In the genomic region with DNA sequence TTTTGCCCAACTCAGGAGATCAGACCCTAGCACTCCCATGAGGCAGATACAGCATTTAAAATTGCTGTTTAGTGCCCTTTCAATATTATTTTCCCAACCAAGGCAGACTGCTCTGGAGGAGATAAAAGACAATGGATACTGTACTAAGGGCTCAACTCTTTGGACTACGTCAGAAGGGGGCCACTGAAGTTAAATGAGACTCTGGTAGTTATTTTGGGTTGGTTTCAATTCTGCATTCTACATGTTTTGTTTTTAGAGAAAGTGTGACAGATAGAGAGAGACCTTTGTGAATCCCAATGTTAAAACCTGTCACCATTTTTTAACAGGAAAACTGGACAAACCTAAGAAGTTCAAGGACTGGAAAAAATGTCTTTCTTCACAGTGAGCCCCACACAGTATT, we compare ENCODE assay signal across 8 mouse cellular contexts. TPM values are rescaled to one million over a fixed set of nuclear protein-coding genes. Genes with fewer than 3 reads are reported as not detected.
DNase-seq lines count a peak whose midpoint lies in the region; ATAC-seq and TF ChIP-seq lines count a peak whose summit lies in the region.

No protein-coding gene starts in this region.

- peak overlapping the region; percentile 79 for H3K4me3 ChIP-seq in heart, postnatal 0 days (ENCODE audit: low read depth, low read length)
- H3K4me3 ChIP-seq in cortical plate, adult 2 months (ENCODE audit: insufficient read depth, low read length) = peak overlapping the region; percentile 96
- H3K4me3 ChIP-seq in hindbrain, embryonic 16.5 days (ENCODE audit: low read length) = peak overlapping the region; percentile 98
- H3K4me3 ChIP-seq in midbrain, embryonic 14.5 days (replicated peaks; ENCODE audit: low read depth, low read length) = peak overlapping the region; percentile 90

- TF ChIP-seq POLR2A in cortical plate, adult 2 months (IDR thresholded peaks at IDR 0.05; ENCODE audit: extremely low read depth, insufficient read depth, low read length) = no peak

- intact Hi-C loops in heart, postnatal 36 days (cut with DNase I) = loop anchor here (5.0 kb wide), 1 partner anchor 43 kb away; no protein-coding TSS in a partner anchor

- TF ChIP-seq CTCF in heart, postnatal 0 days (IDR thresholded peaks at IDR 0.05; ENCODE audit: low read depth) = no peak
- no peak for TF ChIP-seq CTCF in cortical plate, adult 2 months (IDR thresholded peaks at IDR 0.05; ENCODE audit: extremely low read depth, insufficient read depth, low read length)

- H3K27me3 ChIP-seq in heart, postnatal 0 days (ENCODE audit: control insufficient read depth, insufficient read depth, low read length) = no peaks in the 10 kb centered on the region
- no peaks in the 10 kb centered on the region for H3K27me3 ChIP-seq in hindbrain, embryonic 16.5 days (replicated peaks; ENCODE audit: control insufficient read depth, insufficient read depth, low read length)
- H3K27me3 ChIP-seq in midbrain, embryonic 14.5 days (ENCODE audit: control insufficient read depth, insufficient read depth, low read length) = no peaks in the 10 kb centered on the region

- no peaks in the 10 kb centered on the region for H3K9me3 ChIP-seq in heart, postnatal 0 days (replicated peaks; ENCODE audit: control insufficient read depth, low read length)
- H3K9me3 ChIP-seq in hindbrain, embryonic 16.5 days (ENCODE audit: control insufficient read depth, low read length) = no peaks in the 10 kb centered on the region
- no peaks in the 10 kb centered on the region for H3K9me3 ChIP-seq in midbrain, embryonic 14.5 days (ENCODE audit: control insufficient read depth, low read length)

- H3K4me2 ChIP-seq in heart, postnatal 0 days (ENCODE audit: low read depth, low read length) = peak overlapping the region; percentile 83
- H3K4me2 ChIP-seq in hindbrain, embryonic 16.5 days (ENCODE audit: low read length) = peak overlapping the region; percentile 87
- H3K4me2 ChIP-seq in midbrain, embryonic 14.5 days (ENCODE audit: low read length) = peak overlapping the region; percentile 95

- ATAC-seq in heart, postnatal 0 days (ENCODE audit: insufficient read depth, low read depth) = no peak
- no peak for ATAC-seq in hindbrain, embryonic 16.5 days
- ATAC-seq in midbrain, embryonic 14.5 days (ENCODE audit: low FRiP score, low TSS enrichment) = no peak

- H3K9ac ChIP-seq in heart, postnatal 0 days (replicated peaks; ENCODE audit: low read depth, low read length) = 0 out of 2 replicates have a peak overlapping the region, but pooled peaks have one; percentile 0
- H3K9ac ChIP-seq in hindbrain, embryonic 16.5 days (ENCODE audit: low read depth, low read length) = no peak overlapping the region
- peak overlapping the region; percentile 86; the same call in 1 of the 2 replicates for H3K9ac ChIP-seq in midbrain, embryonic 14.5 days (replicated peaks; ENCODE audit: low read length)

- no peaks in the 10 kb centered on the region for H3K36me3 ChIP-seq in heart, postnatal 0 days (replicated peaks; ENCODE audit: control insufficient read depth, insufficient read depth, low read length)
- no peaks in the 10 kb centered on the region for H3K36me3 ChIP-seq in hindbrain, embryonic 16.5 days (ENCODE audit: control insufficient read depth, insufficient read depth, low read length)
- no peaks in the 10 kb centered on the region for H3K36me3 ChIP-seq in midbrain, embryonic 14.5 days (ENCODE audit: control insufficient read depth, insufficient read depth, low read length)

- WGBS in heart, postnatal 0 days = 69% methylated on average over 1 of the region's 1 CpGs
- WGBS in hindbrain, embryonic 16.5 days = 64% methylated on average over 1 of the region's 1 CpGs
- 76% methylated on average over 1 of the region's 1 CpGs for WGBS in midbrain, embryonic 14.5 days

- H3K27ac ChIP-seq in heart, postnatal 0 days (ENCODE audit: low read depth) = peak overlapping the region; percentile 46
- peak overlapping the region; percentile 32 for H3K27ac ChIP-seq in cortical plate, adult 2 months (ENCODE audit: insufficient read depth, low read length)
- no peak overlapping the region for H3K27ac ChIP-seq in hindbrain, embryonic 16.5 days (ENCODE audit: low read depth, low read length)
- no peak overlapping the region for H3K27ac ChIP-seq in midbrain, embryonic 14.5 days (replicated peaks; ENCODE audit: low read depth, low read length)

- no peak for TF ChIP-seq EP300 in heart, postnatal 0 days (IDR thresholded peaks at IDR 0.05; ENCODE audit: low read depth)

- H3K4me1 ChIP-seq in heart, postnatal 0 days (ENCODE audit: control insufficient read depth, insufficient read depth) = peaks cover 12% of the 10 kb centered on the region
- peaks cover 2% of the 10 kb centered on the region; the same call in 1 of the 2 replicates for H3K4me1 ChIP-seq in cortical plate, adult 2 months (ENCODE audit: control insufficient read depth, insufficient read depth, low read length)
- peaks cover 19% of the 10 kb centered on the region for H3K4me1 ChIP-seq in hindbrain, embryonic 16.5 days (ENCODE audit: control insufficient read depth, insufficient read depth, low read depth, low read length)
- peaks cover 14% of the 10 kb centered on the region; the same call in 1 of the 2 replicates for H3K4me1 ChIP-seq in midbrain, embryonic 14.5 days (ENCODE audit: control insufficient read depth, insufficient read depth, low read length)

- no peak for DNase-seq in heart, postnatal 0 days (ENCODE audit: low spot score)
- no peak for DNase-seq in heart, postnatal 36 days
- no peak for DNase-seq in midbrain, embryonic 14.5 days
- DNase-seq in thymus, postnatal 10 days (ENCODE audit: low spot score in 2 of 2) = no peak
- DNase-seq in kidney, postnatal 4 days = no peak
- DNase-seq in cerebellum, adult 9-10 months = no peak

RNA-seq across cellular contexts. Expression of a gene that starts 0.9 kb away (rescaled TPM):
- total RNA-seq in heart, postnatal 0 days (2014; rRNA removed; ENCODE audit: low replicate concordance) = 3.7 and 4.5 TPM in 2 replicates
- 2.9 and 3.3 TPM in 2 replicates for polyA plus RNA-seq in heart, postnatal 0 days (2015; fragmentation: Nextera tagmentation; extraction: Ambion mirVana)
- total RNA-seq in heart, postnatal 36 days (2021) = 1 to 10 TPM; 5.6 to 6.4 TPM
- 14.6 and 14.7 TPM in 2 replicates for polyA plus RNA-seq in cortical plate, adult 2 months (2012; rRNA removed)
- polyA plus RNA-seq in hindbrain, embryonic 16.5 days (2015; fragmentation: Nextera tagmentation; extraction: Ambion mirVana) = 16.5 and 18.8 TPM in 2 replicates
- 22.7 and 23.4 TPM in 2 replicates for polyA plus RNA-seq in midbrain, embryonic 14.5 days (2014; fragmentation: Nextera tagmentation; extraction: Ambion mirVana)

RNA-seq across cellular contexts. Expression of a gene that starts 3.4 kb away (rescaled TPM):
- total RNA-seq in heart, postnatal 0 days (2014; rRNA removed; ENCODE audit: low replicate concordance) = 10.3 and 17.3 TPM in 2 replicates
- polyA plus RNA-seq in heart, postnatal 0 days (2015; fragmentation: Nextera tagmentation; extraction: Ambion mirVana) = 23.6 and 25.2 TPM in 2 replicates
- total RNA-seq in heart, postnatal 36 days (2021) = 1 to 10 TPM; 8.3 to 8.7 TPM
- 21.9 and 22.3 TPM in 2 replicates for polyA plus RNA-seq in cortical plate, adult 2 months (2012; rRNA removed)
- 46.7 and 50.7 TPM in 2 replicates for polyA plus RNA-seq in hindbrain, embryonic 16.5 days (2015; fragmentation: Nextera tagmentation; extraction: Ambion mirVana)
- 55.7 and 64.6 TPM in 2 replicates for polyA plus RNA-seq in midbrain, embryonic 14.5 days (2014; fragmentation: Nextera tagmentation; extraction: Ambion mirVana)

Comparison
In these comparisons a context has a peak if more than half of its experiments do, and no peak if none do; other contexts are left out.
1. H3K27ac ChIP-seq: peak in heart, postnatal 0 days (single experiment) and cortical plate, adult 2 months (single experiment); none in hindbrain, embryonic 16.5 days (single experiment) and midbrain, embryonic 14.5 days (single experiment).
2. Peak in every context shown above with its lines, with median percentiles within 50 percentile points of each other: H3K4me2 ChIP-seq and H3K4me3 ChIP-seq.